Mouse (Mus musculus): ENCODE measurements at regions not wholly inside any gene's neighbourhood (a gene's known extent, or its start where the extent isn't known, plus 50 kb on each side); places are given as distances from the start of the nearest gene placed in this dataset.

DNA sequence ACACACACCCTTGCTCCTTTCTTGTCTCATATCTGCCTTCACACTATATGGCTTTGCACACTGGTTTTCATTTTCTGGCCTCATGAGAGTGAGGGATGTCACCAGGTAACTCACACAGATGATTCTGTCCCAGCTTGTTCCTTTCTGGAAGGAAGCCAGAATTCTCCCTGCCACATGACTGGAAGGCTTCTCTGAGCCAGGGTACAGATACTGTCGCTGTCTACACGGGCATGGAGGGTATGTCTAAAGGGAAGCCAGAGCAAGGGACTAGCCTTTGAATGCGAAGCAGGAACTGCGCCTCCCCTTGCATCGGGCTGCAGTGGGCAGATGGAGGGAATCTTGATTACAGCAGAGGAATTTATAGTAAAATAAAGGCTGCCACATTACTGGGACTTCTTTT is 89.6 kb upstream of the Camk1g start:
- H3K4me3 ChIP-seq (replicated peaks): no peak overlapping the region
- H3K27me3 ChIP-seq (ENCODE audit: control insufficient read depth): no peaks in the 10 kb centered on the region
- no peaks in the 10 kb centered on the region for H3K9me3 ChIP-seq (ENCODE audit: control insufficient read depth, low read length)
- H3K36me3 ChIP-seq (ENCODE audit: control insufficient read depth): no peaks in the 10 kb centered on the region
- no peaks in the 10 kb centered on the region for H3K4me1 ChIP-seq (ENCODE audit: control insufficient read depth)
- TF ChIP-seq GATA1 (IDR thresholded peaks at IDR 0.05; ENCODE audit: low read length): no peak
- TF ChIP-seq TAL1 (IDR thresholded peaks at IDR 0.05; ENCODE audit: low read length): no peak

DNA sequence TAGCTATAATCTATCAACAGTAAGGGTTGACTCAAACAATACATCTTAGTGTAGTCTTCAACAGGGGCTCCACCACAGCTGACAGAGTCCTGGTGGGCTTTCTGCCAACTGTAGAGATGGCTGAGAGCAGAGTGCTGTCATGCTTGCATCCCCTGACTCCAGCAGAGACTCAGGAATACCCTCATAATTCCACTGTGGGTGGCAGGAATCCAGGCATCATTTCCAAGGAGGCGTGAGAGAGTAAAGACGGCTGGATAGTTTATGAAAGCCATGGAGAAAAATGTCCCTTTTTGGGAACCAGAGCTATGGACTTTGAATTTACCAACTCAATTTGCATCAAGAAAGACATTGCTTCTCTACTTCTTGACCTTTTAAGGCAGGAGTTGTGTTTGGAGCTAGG is 87.8 kb upstream of the Camk1g start:
- TF ChIP-seq TAL1 (IDR thresholded peaks at IDR 0.05; ENCODE audit: low read length) (no peak), GATA1 (IDR thresholded peaks at IDR 0.05; ENCODE audit: low read length) (no peak)

DNA sequence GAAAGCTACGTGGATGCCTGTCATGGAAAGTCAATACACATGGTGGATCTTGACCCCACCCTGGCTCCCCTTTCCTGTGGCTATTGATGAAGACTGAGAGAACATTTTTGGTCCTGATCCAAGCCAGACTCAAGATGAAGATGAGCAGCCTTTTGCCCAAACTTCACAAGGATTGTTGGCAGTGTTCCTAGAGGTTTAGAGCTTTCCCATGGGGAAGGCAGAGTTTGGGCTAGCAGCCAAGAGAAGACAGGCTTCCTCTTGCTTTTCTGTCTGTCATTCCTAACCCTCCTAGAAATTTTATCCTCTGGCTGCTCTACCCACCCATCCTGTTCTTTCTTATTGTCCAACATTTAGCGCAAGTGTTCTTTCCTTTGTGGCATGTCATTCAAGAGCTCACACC is 83.6 kb upstream of the Camk1g start:
- H3K36me3 ChIP-seq (ENCODE audit: control insufficient read depth): no peaks in the 10 kb centered on the region
- H3K27me3 ChIP-seq (ENCODE audit: control insufficient read depth): no peaks in the 10 kb centered on the region
- TF ChIP-seq TAL1 (IDR thresholded peaks at IDR 0.05; ENCODE audit: low read length) (no peak), GATA1 (IDR thresholded peaks at IDR 0.05; ENCODE audit: low read length) (no peak)
- no peaks in the 10 kb centered on the region; the same call in 1 of the 2 replicates for H3K4me1 ChIP-seq (ENCODE audit: control insufficient read depth)
- H3K9me3 ChIP-seq (ENCODE audit: control insufficient read depth, low read length): no peaks in the 10 kb centered on the region
- no peak overlapping the region for H3K4me3 ChIP-seq (replicated peaks)

More for the DNA sequence above, 87.8 kb upstream of the Camk1g start:
- no peaks in the 10 kb centered on the region for H3K4me1 ChIP-seq (ENCODE audit: control insufficient read depth)
- H3K4me3 ChIP-seq (replicated peaks): no peak overlapping the region
- no peaks in the 10 kb centered on the region for H3K9me3 ChIP-seq (ENCODE audit: control insufficient read depth, low read length)
- H3K27me3 ChIP-seq (ENCODE audit: control insufficient read depth): no peaks in the 10 kb centered on the region
- no peaks in the 10 kb centered on the region for H3K36me3 ChIP-seq (ENCODE audit: control insufficient read depth)

DNA sequence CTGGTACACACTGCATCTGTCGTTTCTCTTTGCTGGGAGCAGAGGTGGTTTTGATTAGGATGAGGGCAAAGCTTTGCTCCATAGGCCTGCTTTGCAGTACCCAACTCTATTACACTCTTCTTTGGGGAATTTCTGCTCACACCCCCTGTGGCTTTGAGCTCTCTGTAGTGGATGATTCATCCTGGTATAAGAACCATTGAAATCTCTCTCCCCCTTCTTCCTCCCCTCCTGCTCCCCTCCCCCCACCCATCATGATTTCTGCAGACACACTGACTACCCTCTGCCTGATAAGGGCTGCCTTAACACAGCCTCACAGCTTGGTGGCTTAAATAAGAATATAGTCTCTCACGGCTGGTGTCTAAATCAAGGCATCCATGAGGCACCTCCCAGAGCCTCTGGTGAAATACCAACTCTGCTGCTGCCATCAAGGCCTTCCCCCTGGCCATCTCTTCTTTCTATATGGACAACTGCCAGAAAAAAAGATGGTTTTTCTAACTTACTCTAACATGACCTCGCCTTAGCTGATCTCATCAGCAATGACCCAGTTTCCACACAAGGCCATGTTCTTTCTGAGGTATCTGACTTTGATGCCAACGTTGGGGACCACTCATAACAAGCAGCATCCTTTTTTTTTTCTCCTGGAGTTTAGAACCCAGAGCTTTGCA is 81.5 kb upstream of the Camk1g start:
- H3K4me1 ChIP-seq (ENCODE audit: control insufficient read depth): no peaks in the 10 kb centered on the region; the same call in 1 of the 2 replicates
- no peak for TF ChIP-seq TAL1 (IDR thresholded peaks at IDR 0.05; ENCODE audit: low read length)
- TF ChIP-seq GATA1 (IDR thresholded peaks at IDR 0.05; ENCODE audit: low read length): no peak
- no peak overlapping the region for H3K4me3 ChIP-seq (replicated peaks)
- H3K36me3 ChIP-seq (ENCODE audit: control insufficient read depth): no peaks in the 10 kb centered on the region
- no peaks in the 10 kb centered on the region for H3K27me3 ChIP-seq (ENCODE audit: control insufficient read depth)
- no peaks in the 10 kb centered on the region for H3K9me3 ChIP-seq (ENCODE audit: control insufficient read depth, low read length)

- no peaks in the 10 kb centered on the region for H3K36me3 ChIP-seq (ENCODE audit: control insufficient read depth)
- no peaks in the 10 kb centered on the region; the same call in 1 of the 2 replicates for H3K4me1 ChIP-seq (ENCODE audit: control insufficient read depth)
- no peaks in the 10 kb centered on the region for H3K9me3 ChIP-seq (ENCODE audit: control insufficient read depth, low read length)
- TF ChIP-seq TAL1 (IDR thresholded peaks at IDR 0.05; ENCODE audit: low read length) (no peak), GATA1 (IDR thresholded peaks at IDR 0.05; ENCODE audit: low read length) (no peak)
- H3K4me3 ChIP-seq (replicated peaks): no peak overlapping the region
- no peaks in the 10 kb centered on the region for H3K27me3 ChIP-seq (ENCODE audit: control insufficient read depth)
Observed at GRCm38 (mm10) chr1:193450814-193451213, 80.7 kb upstream of the Camk1g start.

GRCm38 (mm10) chr1:193450201-193450600 is 80.1 kb upstream of the Camk1g start:
- Histone ChIP-seq H3K36me3 (ENCODE audit: control insufficient read depth) (no peaks in the 10 kb centered on the region), H3K4me1 (ENCODE audit: control insufficient read depth) (no peaks in the 10 kb centered on the region; the same call in 1 of the 2 replicates), H3K9me3 (ENCODE audit: control insufficient read depth, low read length) (no peaks in the 10 kb centered on the region), H3K4me3 (replicated peaks) (no peak overlapping the region), H3K27me3 (ENCODE audit: control insufficient read depth) (no peaks in the 10 kb centered on the region)
- no peak for TF ChIP-seq GATA1 (IDR thresholded peaks at IDR 0.05; ENCODE audit: low read length)
- TF ChIP-seq TAL1 (IDR thresholded peaks at IDR 0.05; ENCODE audit: low read length): no peak

- Histone ChIP-seq H3K27me3 (ENCODE audit: control insufficient read depth) (no peaks in the 10 kb centered on the region), H3K4me1 (ENCODE audit: control insufficient read depth) (no peaks in the 10 kb centered on the region; the same call in 1 of the 2 replicates), H3K4me3 (replicated peaks) (no peak overlapping the region), H3K36me3 (ENCODE audit: control insufficient read depth) (no peaks in the 10 kb centered on the region), H3K9me3 (ENCODE audit: control insufficient read depth, low read length) (no peaks in the 10 kb centered on the region)
- TF ChIP-seq GATA1 (IDR thresholded peaks at IDR 0.05; ENCODE audit: low read length) (no peak), TAL1 (IDR thresholded peaks at IDR 0.05; ENCODE audit: low read length) (no peak)
Observed at GRCm38 (mm10) chr1:193449394-193450103, 79.5 kb upstream of the Camk1g start.

- Histone ChIP-seq H3K36me3 (ENCODE audit: control insufficient read depth) (no peaks in the 10 kb centered on the region), H3K27me3 (ENCODE audit: control insufficient read depth) (no peaks in the 10 kb centered on the region), H3K9me3 (ENCODE audit: control insufficient read depth, low read length) (no peaks in the 10 kb centered on the region), H3K4me3 (replicated peaks) (no peak overlapping the region), H3K4me1 (ENCODE audit: control insufficient read depth) (no peaks in the 10 kb centered on the region; the same call in 1 of the 2 replicates)
- TF ChIP-seq GATA1 (IDR thresholded peaks at IDR 0.05; ENCODE audit: low read length) (no peak), TAL1 (IDR thresholded peaks at IDR 0.05; ENCODE audit: low read length) (no peak)
Observed at GRCm38 (mm10) chr1:193448793-193449393, 78.8 kb upstream of the Camk1g start.

- Histone ChIP-seq H3K36me3 (ENCODE audit: control insufficient read depth) (no peaks in the 10 kb centered on the region), H3K4me1 (ENCODE audit: control insufficient read depth) (no peaks in the 10 kb centered on the region; the same call in 1 of the 2 replicates), H3K4me3 (replicated peaks) (no peak overlapping the region), H3K9me3 (ENCODE audit: control insufficient read depth, low read length) (no peaks in the 10 kb centered on the region), H3K27me3 (ENCODE audit: control insufficient read depth) (no peaks in the 10 kb centered on the region)
- TF ChIP-seq TAL1 (IDR thresholded peaks at IDR 0.05; ENCODE audit: low read length) (no peak), GATA1 (IDR thresholded peaks at IDR 0.05; ENCODE audit: low read length) (no peak)
Observed at GRCm38 (mm10) chr1:193447647-193448046, 77.5 kb upstream of the Camk1g start.
